Mouse (Mus musculus): Measurements from ENCODE around the gene Fam227b. TPM values are rescaled to one million over a fixed set of nuclear protein-coding genes. Genes with fewer than 3 reads are reported as not detected.

Fam227b gene
- polyA plus RNA-seq, 1 experiment from 2014 or later: not detected

- Histone ChIP-seq H3K4me2 (no peak overlapping the region), H3K4me3 (no peak overlapping the region), H3K9ac (no peak overlapping the region), H3K4me1 (no peaks in the 10 kb centered on the region), H3K27me3 (replicated peaks) (no peaks in the 10 kb centered on the region), H3K36me3 (no peaks in the 10 kb centered on the region), H3K9me3 (replicated peaks) (no peaks in the 10 kb centered on the region), H3K27ac (no peak overlapping the region)
- no peak for ATAC-seq
- 65% methylated on average over 5 of the region's 5 CpGs for WGBS (ENCODE audit: insufficient replicate concordance)
These were observed 61.4 kb downstream of the Fam227b start for GRCm38 (mm10) chr2:126090432-126090831.

GRCm38 (mm10) chr2:126086187-126086586 is 65.6 kb downstream of the Fam227b start:
- no peak overlapping the region for H3K4me2 ChIP-seq
- H3K4me1 ChIP-seq: no peaks in the 10 kb centered on the region
- H3K36me3 ChIP-seq: no peaks in the 10 kb centered on the region
- no peak overlapping the region for H3K9ac ChIP-seq
- no peak overlapping the region for H3K4me3 ChIP-seq
- H3K9me3 ChIP-seq (replicated peaks): no peaks in the 10 kb centered on the region
- WGBS (ENCODE audit: insufficient replicate concordance): 52% methylated on average over 8 of the region's 8 CpGs
- no peaks in the 10 kb centered on the region for H3K27me3 ChIP-seq (replicated peaks)
- ATAC-seq: no peak
- H3K27ac ChIP-seq: no peak overlapping the region

GRCm38 (mm10) chr2:126084326-126084725 is 67.5 kb downstream of the Fam227b start:
- Histone ChIP-seq H3K4me1 (no peaks in the 10 kb centered on the region), H3K36me3 (no peaks in the 10 kb centered on the region), H3K4me3 (no peak overlapping the region), H3K27ac (no peak overlapping the region), H3K27me3 (replicated peaks) (no peaks in the 10 kb centered on the region), H3K9me3 (replicated peaks) (no peaks in the 10 kb centered on the region), H3K9ac (no peak overlapping the region), H3K4me2 (no peak overlapping the region)
- ATAC-seq: no peak
- WGBS (ENCODE audit: insufficient replicate concordance): 69% methylated on average over 3 of the region's 3 CpGs

- H3K36me3 ChIP-seq: no peaks in the 10 kb centered on the region
- WGBS (ENCODE audit: insufficient replicate concordance): 51% methylated on average over 2 of the region's 2 CpGs
- no peaks in the 10 kb centered on the region for H3K9me3 ChIP-seq (replicated peaks)
- no peaks in the 10 kb centered on the region for H3K27me3 ChIP-seq (replicated peaks)
- H3K4me1 ChIP-seq: no peaks in the 10 kb centered on the region
- H3K4me3 ChIP-seq: no peak overlapping the region
- ATAC-seq: no peak
- H3K27ac ChIP-seq: no peak overlapping the region
- H3K9ac ChIP-seq: no peak overlapping the region
- H3K4me2 ChIP-seq: no peak overlapping the region
These were observed 72.7 kb downstream of the Fam227b start for GRCm38 (mm10) chr2:126079086-126079485.

- no peak for ATAC-seq
- H3K27me3 ChIP-seq (replicated peaks): no peaks in the 10 kb centered on the region
- WGBS (ENCODE audit: insufficient replicate concordance): 78% methylated on average over 6 of the region's 6 CpGs
- no peak overlapping the region for H3K27ac ChIP-seq
- no peak overlapping the region for H3K4me2 ChIP-seq
- H3K4me3 ChIP-seq: no peak overlapping the region
- H3K4me1 ChIP-seq: no peaks in the 10 kb centered on the region
- H3K9me3 ChIP-seq (replicated peaks): no peaks in the 10 kb centered on the region
- no peak overlapping the region for H3K9ac ChIP-seq
- H3K36me3 ChIP-seq: no peaks in the 10 kb centered on the region
These were observed 75.3 kb downstream of the Fam227b start for GRCm38 (mm10) chr2:126076506-126076905.

- no peak overlapping the region for H3K9ac ChIP-seq
- H3K27ac ChIP-seq: no peak overlapping the region
- H3K9me3 ChIP-seq (replicated peaks): no peaks in the 10 kb centered on the region
- no peak for ATAC-seq
- H3K36me3 ChIP-seq: no peaks in the 10 kb centered on the region
- no peak overlapping the region for H3K4me3 ChIP-seq
- 59% methylated on average over 4 of the region's 4 CpGs for WGBS (ENCODE audit: insufficient replicate concordance)
- H3K4me1 ChIP-seq: no peaks in the 10 kb centered on the region
- H3K4me2 ChIP-seq: no peak overlapping the region
- H3K27me3 ChIP-seq (replicated peaks): no peaks in the 10 kb centered on the region
These were observed 78.1 kb downstream of the Fam227b start for GRCm38 (mm10) chr2:126073744-126074143.

- H3K27ac ChIP-seq: no peak overlapping the region
- no peak overlapping the region for H3K4me3 ChIP-seq
- no peaks in the 10 kb centered on the region for H3K36me3 ChIP-seq
- H3K9me3 ChIP-seq (replicated peaks): no peaks in the 10 kb centered on the region
- no peak for ATAC-seq
- no peak overlapping the region for H3K4me2 ChIP-seq
- no peak overlapping the region for H3K9ac ChIP-seq
- no peaks in the 10 kb centered on the region for H3K27me3 ChIP-seq (replicated peaks)
- no peaks in the 10 kb centered on the region for H3K4me1 ChIP-seq
- 63% methylated on average over 1 of the region's 1 CpGs for WGBS (ENCODE audit: insufficient replicate concordance)
These were observed 82.1 kb downstream of the Fam227b start for GRCm38 (mm10) chr2:126069740-126070139.

GRCm38 (mm10) chr2:126065303-126065856 is 86.4 kb downstream of the Fam227b start:
- 70% methylated on average over 3 of the region's 3 CpGs for WGBS (ENCODE audit: insufficient replicate concordance)
- Histone ChIP-seq H3K36me3 (no peaks in the 10 kb centered on the region), H3K9me3 (replicated peaks) (no peaks in the 10 kb centered on the region), H3K4me1 (no peaks in the 10 kb centered on the region), H3K27me3 (replicated peaks) (no peaks in the 10 kb centered on the region), H3K27ac (no peak overlapping the region), H3K9ac (no peak overlapping the region), H3K4me3 (no peak overlapping the region), H3K4me2 (no peak overlapping the region)
- no peak for ATAC-seq

GRCm38 (mm10) chr2:126064814-126065213 is 87.0 kb downstream of the Fam227b start:
- Histone ChIP-seq H3K9me3 (replicated peaks) (no peaks in the 10 kb centered on the region), H3K9ac (no peak overlapping the region), H3K36me3 (no peaks in the 10 kb centered on the region), H3K4me1 (no peaks in the 10 kb centered on the region), H3K4me2 (no peak overlapping the region), H3K4me3 (no peak overlapping the region), H3K27me3 (replicated peaks) (no peaks in the 10 kb centered on the region), H3K27ac (no peak overlapping the region)
- WGBS (ENCODE audit: insufficient replicate concordance): 40% methylated on average over 2 of the region's 2 CpGs
- ATAC-seq: no peak

- H3K27ac ChIP-seq: no peak overlapping the region
- H3K4me3 ChIP-seq: no peak overlapping the region
- H3K4me2 ChIP-seq: no peak overlapping the region
- no peak for ATAC-seq
- 72% methylated on average over 7 of the region's 7 CpGs for WGBS (ENCODE audit: insufficient replicate concordance)
- no peaks in the 10 kb centered on the region for H3K27me3 ChIP-seq (replicated peaks)
- H3K9ac ChIP-seq: no peak overlapping the region
- H3K36me3 ChIP-seq: no peaks in the 10 kb centered on the region
- H3K9me3 ChIP-seq (replicated peaks): no peaks in the 10 kb centered on the region
- H3K4me1 ChIP-seq: no peaks in the 10 kb centered on the region
These were observed 88.9 kb downstream of the Fam227b start for GRCm38 (mm10) chr2:126062876-126063275.

GRCm38 (mm10) chr2:126061037-126061773 is 90.6 kb downstream of the Fam227b start:
- H3K4me2 ChIP-seq: no peak overlapping the region
- 74% methylated on average over 17 of the region's 17 CpGs for WGBS (ENCODE audit: insufficient replicate concordance)
- ATAC-seq: no peak
- no peaks in the 10 kb centered on the region for H3K36me3 ChIP-seq
- H3K27me3 ChIP-seq (replicated peaks): no peaks in the 10 kb centered on the region
- no peak overlapping the region for H3K4me3 ChIP-seq
- H3K9ac ChIP-seq: no peak overlapping the region
- H3K9me3 ChIP-seq (replicated peaks): no peaks in the 10 kb centered on the region
- no peak overlapping the region for H3K27ac ChIP-seq
- no peaks in the 10 kb centered on the region for H3K4me1 ChIP-seq

- Histone ChIP-seq H3K9ac (no peak overlapping the region), H3K27me3 (replicated peaks) (no peaks in the 10 kb centered on the region), H3K36me3 (no peaks in the 10 kb centered on the region), H3K9me3 (replicated peaks) (no peaks in the 10 kb centered on the region), H3K4me2 (no peak overlapping the region), H3K4me1 (no peaks in the 10 kb centered on the region), H3K27ac (no peak overlapping the region), H3K4me3 (no peak overlapping the region)
- ATAC-seq: no peak
- WGBS (ENCODE audit: insufficient replicate concordance): 62% methylated on average over 4 of the region's 4 CpGs
These were observed 91.2 kb downstream of the Fam227b start for GRCm38 (mm10) chr2:126060595-126060994.

- Histone ChIP-seq H3K27me3 (replicated peaks) (no peaks in the 10 kb centered on the region), H3K4me3 (no peak overlapping the region), H3K4me2 (no peak overlapping the region), H3K9me3 (replicated peaks) (no peaks in the 10 kb centered on the region), H3K36me3 (no peaks in the 10 kb centered on the region), H3K4me1 (no peaks in the 10 kb centered on the region), H3K27ac (no peak overlapping the region), H3K9ac (no peak overlapping the region)
- WGBS (ENCODE audit: insufficient replicate concordance): 64% methylated on average over 5 of the region's 5 CpGs
- ATAC-seq: no peak
These were observed 98.1 kb downstream of the Fam227b start for GRCm38 (mm10) chr2:126053657-126054056.

All from liver, embryonic 12.5 days (tissue).